Mouse (Mus musculus) stomach, postnatal 0 days (tissue): ENCODE results near the gene Gm9821. TPM values are rescaled to one million over a fixed set of nuclear protein-coding genes. Genes with fewer than 3 reads are reported as not detected.
A peak's percentile ranks its signal among the peaks of the same experiment; 100 is the strongest.

Source experiments
- ATAC-seq: fragments of 200-750 bp; cut with Nextera tagmentation; 2 replicates; pipeline ENCODE4 v1.8.0; 2017; ENCODE audit not compliant: low FRiP score, low TSS enrichment
- DNase-seq: peaks from one replicate; pipeline ENCODE4 v3.0.0-alpha.2; 2016; ENCODE audit warnings: low spot score
- H3K27ac ChIP-seq: fragments of 300-500 bp; sonication (generic); replicated peaks from 2 replicates; pipeline ENCODE4 v1.5.1; 2014; ENCODE audit warnings: mild to moderate bottlenecking, control low read depth
- H3K27me3 ChIP-seq: fragments of 300-500 bp; sonication (generic); 2 replicates; pipeline ENCODE4 v1.6.1; 2014; ENCODE audit warnings: low read length; ENCODE audit not compliant: control insufficient read depth, insufficient read depth
- H3K36me3 ChIP-seq: fragments of 300-500 bp; sonication (generic); 2 replicates; pipeline ENCODE4 v1.6.1; 2014; ENCODE audit warnings: low read length, mixed read lengths; ENCODE audit not compliant: control insufficient read depth, insufficient read depth
- H3K4me1 ChIP-seq: fragments of 300-500 bp; sonication (generic); replicated peaks from 2 replicates; pipeline ENCODE4 v1.6.1; 2014; ENCODE audit warnings: antibody characterized with exemption; ENCODE audit not compliant: control insufficient read depth, insufficient read depth
- H3K4me2 ChIP-seq: fragments of 300-500 bp; sonication (generic); replicated peaks from 2 replicates; pipeline ENCODE4 v1.6.1; 2014; ENCODE audit warnings: low read depth, mild to moderate bottlenecking, control low read depth, moderate library complexity
- H3K4me3 ChIP-seq: fragments of 300-500 bp; sonication (generic); 2 replicates; pipeline ENCODE4 v1.5.1; 2014; ENCODE audit warnings: low read depth, low read length, control low read depth
- H3K9ac ChIP-seq: fragments of 300-500 bp; sonication (generic); 2 replicates; pipeline ENCODE4 v1.6.1; 2014; ENCODE audit warnings: mild to moderate bottlenecking, low read length, control low read depth, mixed read lengths
- H3K9me3 ChIP-seq: fragments of 300-500 bp; sonication (generic); 2 replicates; pipeline ENCODE4 v1.6.1; 2016; ENCODE audit warnings: low read length; ENCODE audit not compliant: control insufficient read depth
- CTCF ChIP-seq: IDR thresholded peaks from 2 replicates; pipeline ENCODE4 v1.5.1; 2016; ENCODE audit warnings: antibody characterized with exemption, low read depth, mild to moderate bottlenecking, moderate library complexity
- EP300 ChIP-seq: optimal IDR thresholded peaks from 2 replicates; pipeline ENCODE3; 2016; ENCODE audit warnings: antibody characterized with exemption
- WGBS: fragments of 180-500 bp; shearing (Covaris S2); extraction: QIAGEN DNeasy Blood & Tissue Kit; methylation state at CpG from one replicate; pipeline ENCODE4 v1.1.7; 2014; 5-methylcytosine and 5-hydroxymethylcytosine counted together
- polyA plus RNA-seq: library from polyadenylated mRNA; unstranded; fragments of >200 nt; fragmentation: Nextera tagmentation; extraction: Ambion mirVana; gene quantifications from 2 replicates; pipeline ENCODE4 v1.2.1, GENCODE M21; 2015

The Gm9821 gene
- polyA plus RNA-seq, 1 experiment from 2014 or later, result 0.15 TPM

DNA sequence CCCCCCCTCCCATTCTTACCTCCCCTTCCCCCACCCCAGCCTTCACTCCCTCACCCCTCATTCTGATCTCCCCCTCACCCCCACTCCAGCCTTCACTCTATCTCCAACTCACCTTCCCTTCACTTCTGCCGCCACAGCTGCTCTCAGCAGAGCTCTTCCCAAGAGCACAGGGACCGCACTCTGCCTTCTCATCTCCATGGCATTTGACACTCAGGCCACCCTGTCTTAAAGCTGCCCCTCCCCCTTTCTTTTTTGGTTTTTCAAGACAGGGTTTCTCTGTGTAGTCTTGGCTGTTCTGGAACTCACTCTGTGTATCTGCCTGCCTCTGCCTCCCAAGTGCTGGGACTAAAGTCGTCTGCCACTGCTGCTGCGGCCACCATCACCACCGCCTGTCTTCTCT, 35.3 kb downstream of the Gm9821 start:
- Histone ChIP-seq H3K4me3 (no peak overlapping the region), H3K9ac (no peak overlapping the region), H3K27me3 (no peaks in the 10 kb centered on the region), H3K36me3 (no peaks in the 10 kb centered on the region; the same call in 1 of the 2 replicates), H3K9me3 (no peaks in the 10 kb centered on the region), H3K4me2 (no peak overlapping the region), H3K27ac (no peak overlapping the region), H3K4me1 (peaks cover 3% of the 10 kb centered on the region; the same call in 1 of the 2 replicates)
- TF ChIP-seq CTCF (no peak), EP300 (no peak)
- no peak for DNase-seq
- ATAC-seq, result no peak
- 71% methylated on average over 5 of the region's 5 CpGs for WGBS

DNA sequence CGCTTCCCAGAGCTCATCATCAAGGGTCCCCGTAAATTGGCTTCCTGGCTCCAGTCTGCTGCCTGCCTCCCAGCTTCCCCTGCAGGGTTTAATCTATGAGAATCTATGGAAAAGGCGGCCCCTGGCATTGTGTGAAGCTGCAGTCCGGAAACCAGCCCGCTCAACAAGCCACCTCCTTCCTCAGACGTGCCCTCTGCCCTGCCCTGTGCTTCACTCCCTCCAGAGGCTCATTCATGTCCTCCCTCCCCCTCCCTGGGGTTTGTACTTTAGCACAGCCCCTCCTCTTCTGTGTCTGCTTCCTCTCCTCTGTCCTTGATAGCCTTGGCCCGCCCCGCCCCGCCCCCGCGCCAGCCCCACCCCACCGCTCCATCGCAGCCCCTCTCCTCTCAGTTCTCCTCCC, 38.9 kb downstream of the Gm9821 start:
- Histone ChIP-seq H3K27ac (peak overlapping the region; percentile 67), H3K36me3 (peaks cover 2% of the 10 kb centered on the region; the same call in 1 of the 2 replicates), H3K4me2 (peak overlapping the region; percentile 39; the same call in 1 of the 2 replicates), H3K4me1 (no peaks in the 10 kb centered on the region; the same call in 1 of the 2 replicates), H3K27me3 (no peaks in the 10 kb centered on the region), H3K4me3 (no peak overlapping the region), H3K9me3 (no peaks in the 10 kb centered on the region), H3K9ac (no peak overlapping the region)
- ATAC-seq (peak; percentile 88), DNase-seq (peak; percentile 78)
- WGBS, result 11% methylated on average over 13 of the region's 13 CpGs
- TF ChIP-seq CTCF (peak; percentile 16; the same call in 1 of the 2 replicates), EP300 (no peak)

DNA sequence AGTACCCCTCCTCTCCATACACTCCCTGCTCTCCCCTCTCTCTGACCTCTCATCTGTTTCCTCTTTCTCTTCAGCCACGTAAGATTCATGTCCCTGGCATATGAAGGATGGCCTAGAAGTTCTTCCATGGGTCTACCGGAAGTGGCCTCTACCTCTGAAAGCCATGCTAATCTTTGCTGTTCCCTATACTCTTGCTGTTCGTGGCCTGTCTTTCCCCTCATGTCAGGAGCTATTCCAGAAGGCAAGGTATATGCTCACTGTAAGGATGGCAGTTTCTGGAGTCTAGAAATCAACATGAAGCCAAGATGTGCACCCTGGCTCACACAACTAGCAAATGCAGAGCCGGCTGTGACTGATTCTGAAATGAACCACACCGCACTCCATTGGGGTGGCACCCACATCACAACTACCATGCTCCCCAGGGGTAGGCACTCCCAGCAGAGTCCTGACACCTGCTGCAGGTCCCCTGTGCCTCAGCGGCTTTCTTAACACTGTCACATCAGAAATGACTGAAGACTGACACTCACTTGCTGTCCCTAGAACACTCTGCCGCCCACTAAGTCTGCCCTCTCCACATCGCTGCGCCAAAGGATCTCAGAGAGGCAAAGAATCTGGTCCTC, 39.5 kb downstream of the Gm9821 start:
- H3K36me3 ChIP-seq, result peaks cover 2% of the 10 kb centered on the region; the same call in 1 of the 2 replicates
- TF ChIP-seq CTCF, result no peak
- TF ChIP-seq EP300, result no peak
- no peak; the same call in 1 of the 2 replicates for ATAC-seq
- no peaks in the 10 kb centered on the region for H3K9me3 ChIP-seq
- no peak for DNase-seq
- no peaks in the 10 kb centered on the region for H3K27me3 ChIP-seq
- H3K4me2 ChIP-seq, result no peak overlapping the region; the same call in 1 of the 2 replicates
- WGBS, result 47% methylated on average over 9 of the region's 9 CpGs
- H3K9ac ChIP-seq, result no peak overlapping the region
- peak overlapping the region; percentile 67 for H3K27ac ChIP-seq
- H3K4me3 ChIP-seq, result no peak overlapping the region
- no peaks in the 10 kb centered on the region; the same call in 1 of the 2 replicates for H3K4me1 ChIP-seq

DNA sequence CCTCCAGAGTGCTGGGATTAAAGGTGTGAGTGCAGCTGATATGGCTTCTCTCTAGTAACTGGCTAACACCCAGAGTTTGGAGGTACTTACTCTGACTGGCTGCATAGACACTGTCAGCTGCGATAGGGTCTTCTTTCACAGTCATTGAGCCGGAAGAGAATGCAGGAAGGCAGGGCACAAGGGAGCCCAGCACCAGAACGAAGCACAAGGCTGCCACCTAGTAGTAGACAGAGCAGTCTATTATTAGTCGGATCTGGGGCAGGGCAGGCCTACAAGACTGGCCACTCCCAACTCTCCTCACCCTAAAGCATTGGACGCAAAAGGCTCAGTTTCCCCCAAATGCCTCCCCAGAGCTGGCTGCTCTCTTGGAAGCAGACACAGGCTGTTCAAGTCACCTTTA, 40.6 kb downstream of the Gm9821 start:
- TF ChIP-seq CTCF (peak; percentile 64), EP300 (no peak)
- H3K4me1 ChIP-seq, result no peaks in the 10 kb centered on the region; the same call in 1 of the 2 replicates
- ATAC-seq, result no peak
- H3K4me3 ChIP-seq, result no peak overlapping the region
- peaks cover 5% of the 10 kb centered on the region for H3K36me3 ChIP-seq
- H3K9me3 ChIP-seq, result no peaks in the 10 kb centered on the region
- no peak overlapping the region for H3K27ac ChIP-seq
- H3K27me3 ChIP-seq, result no peaks in the 10 kb centered on the region
- H3K9ac ChIP-seq, result no peak overlapping the region
- H3K4me2 ChIP-seq, result no peak overlapping the region
- 16% methylated on average over 5 of the region's 5 CpGs for WGBS
- no peak for DNase-seq

DNA sequence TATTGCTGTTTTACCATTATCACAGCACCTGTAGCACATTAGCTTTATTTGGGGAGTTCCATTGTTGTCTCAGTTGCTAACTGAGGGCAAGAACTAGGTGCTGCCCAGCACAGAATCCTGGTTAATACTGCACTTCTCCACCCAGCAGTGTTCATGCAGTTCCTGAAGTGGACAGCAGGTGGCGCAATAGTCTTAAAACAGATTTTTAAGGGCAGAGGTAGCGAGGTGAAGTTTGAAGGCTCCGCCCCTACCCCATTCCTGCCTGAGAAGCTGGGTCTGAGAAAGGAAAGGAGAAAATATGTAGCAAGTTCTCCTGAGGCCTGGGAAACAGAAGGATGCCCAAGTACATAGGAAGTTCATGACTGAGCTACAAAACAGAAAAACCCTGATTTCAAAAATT, 42.0 kb downstream of the Gm9821 start:
- TF ChIP-seq EP300, result no peak
- TF ChIP-seq CTCF, result peak; percentile 92
- H3K9ac ChIP-seq, result no peak overlapping the region
- H3K4me2 ChIP-seq, result no peak overlapping the region
- DNase-seq, result peak; percentile 89
- H3K4me1 ChIP-seq, result no peaks in the 10 kb centered on the region; the same call in 1 of the 2 replicates
- H3K27ac ChIP-seq, result no peak overlapping the region
- no peaks in the 10 kb centered on the region for H3K27me3 ChIP-seq
- H3K4me3 ChIP-seq, result no peak overlapping the region
- peaks cover 5% of the 10 kb centered on the region for H3K36me3 ChIP-seq
- 2% methylated on average over 3 of the region's 3 CpGs for WGBS
- ATAC-seq, result 0 out of 2 replicates have a peak, but pooled peaks have one; percentile 19
- H3K9me3 ChIP-seq, result no peaks in the 10 kb centered on the region

DNA sequence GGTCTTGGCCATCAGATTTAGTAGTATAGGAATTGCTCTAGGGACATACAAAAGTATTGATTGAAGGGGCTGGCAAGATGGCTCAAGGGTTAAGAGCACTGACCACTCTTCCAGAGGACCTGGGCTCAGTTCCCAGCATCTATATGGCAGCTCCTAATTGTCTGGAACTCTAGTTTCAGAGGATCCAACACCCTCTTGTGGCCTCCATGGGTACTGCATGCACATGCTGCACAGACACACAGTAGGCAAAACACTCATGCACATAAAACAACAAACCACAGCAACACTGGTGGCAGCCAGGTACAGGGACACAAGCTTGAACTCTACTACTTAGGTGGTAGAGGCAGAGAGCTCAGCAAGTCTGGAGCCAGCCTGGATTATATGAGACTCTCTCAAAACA, 44.2 kb downstream of the Gm9821 start:
- ATAC-seq (no peak), DNase-seq (no peak)
- H3K9ac ChIP-seq, result no peak overlapping the region
- no peaks in the 10 kb centered on the region for H3K9me3 ChIP-seq
- TF ChIP-seq EP300, result no peak
- TF ChIP-seq CTCF, result peak; percentile 64
- H3K4me1 ChIP-seq, result no peaks in the 10 kb centered on the region
- no peak overlapping the region for H3K27ac ChIP-seq
- no peaks in the 10 kb centered on the region for H3K27me3 ChIP-seq
- H3K4me3 ChIP-seq, result no peak overlapping the region
- H3K4me2 ChIP-seq, result no peak overlapping the region
- peaks cover 5% of the 10 kb centered on the region for H3K36me3 ChIP-seq
